Mouse (Mus musculus): Measurements from ENCODE around the gene Obox5.
"Not testable (repeated sequence)": the region's sequence is repeated elsewhere in the genome, so short reads cannot be mapped to it uniquely, and the experiment has no call there.

The Obox5 gene

GRCm38 (mm10) chr7:15749831-15750230 lies at the start of gene Obox5:
Gene Obox5 (plus strand): TSS chr7:15750131.
- DNase-seq = not testable (repeated sequence)

- DNase-seq = peak; percentile 8
These were observed 635 bp upstream of the Obox5 start for GRCm38 (mm10) chr7:15749296-15749695.

Measured in right cerebral cortex, adult 18-20 months (tissue).